Mouse (Mus musculus) forebrain, embryonic 11.5 days (tissue): ENCODE results near the gene Tchhl1. TPM values are rescaled to one million over a fixed set of nuclear protein-coding genes. Genes with fewer than 3 reads are reported as not detected.

Experiments used
- ATAC-seq: fragments of 200-750 bp; cut with Nextera tagmentation; replicated peaks from 2 replicates; pipeline ENCODE4 v1.8.0; 2017; ENCODE audit warnings: moderate TSS enrichment; ENCODE audit not compliant: low FRiP score
- DNase-seq: peaks from one replicate; pipeline ENCODE4 v3.0.0-alpha.2; 2017; ENCODE audit warnings: low spot score
- H3K27ac ChIP-seq: fragments of 300-500 bp; sonication (generic); 2 replicates; pipeline ENCODE4 v1.5.1; 2014; ENCODE audit warnings: low read depth, low read length
- H3K27me3 ChIP-seq: fragments of 300-500 bp; sonication (generic); 2 replicates; pipeline ENCODE4 v1.6.1; 2014; ENCODE audit warnings: mild to moderate bottlenecking, low read length, mixed read lengths; ENCODE audit not compliant: control insufficient read depth, insufficient read depth
- H3K36me3 ChIP-seq: fragments of 300-500 bp; sonication (generic); 2 replicates; pipeline ENCODE4 v1.6.1; 2014; ENCODE audit warnings: mild to moderate bottlenecking, low read length, moderate library complexity, mixed read lengths; ENCODE audit not compliant: control insufficient read depth, insufficient read depth
- H3K4me1 ChIP-seq: fragments of 300-500 bp; sonication (generic); replicated peaks from 2 replicates; pipeline ENCODE4 v1.6.1; 2014; ENCODE audit warnings: low read length, mixed read lengths; ENCODE audit not compliant: control insufficient read depth, insufficient read depth
- H3K4me2 ChIP-seq: fragments of 300-500 bp; sonication (generic); 2 replicates; pipeline ENCODE4 v1.6.1; 2014; ENCODE audit warnings: low read depth, mild to moderate bottlenecking, low read length, moderate library complexity, mixed read lengths; ENCODE audit not compliant: severe bottlenecking
- H3K4me3 ChIP-seq: fragments of 300-500 bp; sonication (generic); 2 replicates; pipeline ENCODE4 v1.5.1; 2014; ENCODE audit warnings: low read depth, low read length
- H3K9ac ChIP-seq: fragments of 300-500 bp; sonication (generic); 2 replicates; pipeline ENCODE4 v1.6.1; 2014; ENCODE audit warnings: low read length
- H3K9me3 ChIP-seq: fragments of 300-500 bp; sonication (generic); 2 replicates; pipeline ENCODE4 v1.6.1; 2016; ENCODE audit warnings: low read length, mixed read lengths; ENCODE audit not compliant: control insufficient read depth
- WGBS: fragments of 180-500 bp; shearing (Covaris S2); extraction: QIAGEN DNeasy Blood & Tissue Kit; methylation state at CpG from one replicate; pipeline ENCODE4 v1.1.7; 2014; 5-methylcytosine and 5-hydroxymethylcytosine counted together
- polyA plus RNA-seq: library from polyadenylated mRNA; unstranded; fragments of >200 nt; fragmentation: Nextera tagmentation; extraction: Ambion mirVana; gene quantifications from 2 replicates; pipeline ENCODE4 v1.2.1, GENCODE M21; 2014

The Tchhl1 gene
- polyA plus RNA-seq, 1 experiment from 2014 or later, result not detected

DNA sequence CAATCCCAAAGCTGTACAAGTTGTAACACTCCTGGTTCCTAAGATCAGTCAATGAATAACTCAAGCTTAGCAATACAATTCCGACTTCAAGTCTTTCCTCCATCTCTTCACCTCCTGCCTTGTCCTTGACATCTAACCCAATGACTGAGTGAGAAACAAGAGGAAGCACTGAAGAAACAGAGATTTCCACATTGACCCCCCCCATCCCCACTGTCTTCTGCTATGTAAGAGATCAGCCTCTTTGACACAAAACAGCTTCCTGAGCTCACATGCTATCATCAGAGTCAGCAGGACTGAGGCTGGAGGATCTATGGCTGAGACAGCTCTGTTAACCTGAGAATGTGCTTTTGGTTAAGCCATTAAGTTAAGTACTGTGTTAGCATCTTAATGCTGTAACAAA, 42.5 kb downstream of the Tchhl1 start:
- WGBS, result 83% methylated on average over 1 of the region's 1 CpGs
- ATAC-seq, result no peak

DNA sequence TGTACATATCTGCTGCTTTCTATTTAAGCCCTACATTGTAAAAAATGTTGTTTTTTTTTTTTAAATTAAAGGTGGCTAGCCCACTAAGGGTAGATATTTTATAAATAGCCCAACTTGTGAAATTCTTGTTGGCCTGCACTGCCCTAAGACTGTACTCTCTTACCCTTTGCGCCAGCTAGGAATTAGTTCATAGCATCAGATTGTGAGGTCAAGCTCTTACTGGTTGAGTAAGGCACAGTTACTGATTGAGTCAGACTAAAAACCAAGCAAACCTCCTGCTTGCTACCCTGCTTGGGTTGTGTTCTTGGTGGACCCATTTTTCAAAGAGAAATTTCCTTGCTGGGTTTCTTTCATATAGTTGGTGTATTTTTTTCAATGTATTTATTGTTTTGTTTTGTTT, 43.2 kb downstream of the Tchhl1 start:
- Histone ChIP-seq H3K27ac (no peak overlapping the region), H3K9me3 (no peaks in the 10 kb centered on the region), H3K4me2 (no peak overlapping the region), H3K27me3 (no peaks in the 10 kb centered on the region), H3K4me1 (no peaks in the 10 kb centered on the region), H3K9ac (no peak overlapping the region), H3K4me3 (no peak overlapping the region), H3K36me3 (no peaks in the 10 kb centered on the region)
- ATAC-seq, result no peak
- no peak for DNase-seq
- 94% methylated on average over 1 of the region's 1 CpGs for WGBS

More for the DNA sequence above, 42.5 kb downstream of the Tchhl1 start:
- Histone ChIP-seq H3K4me1 (no peaks in the 10 kb centered on the region), H3K9ac (no peak overlapping the region), H3K9me3 (no peaks in the 10 kb centered on the region), H3K4me3 (no peak overlapping the region), H3K27me3 (no peaks in the 10 kb centered on the region), H3K4me2 (no peak overlapping the region), H3K27ac (no peak overlapping the region), H3K36me3 (no peaks in the 10 kb centered on the region)
- DNase-seq, result no peak

DNA sequence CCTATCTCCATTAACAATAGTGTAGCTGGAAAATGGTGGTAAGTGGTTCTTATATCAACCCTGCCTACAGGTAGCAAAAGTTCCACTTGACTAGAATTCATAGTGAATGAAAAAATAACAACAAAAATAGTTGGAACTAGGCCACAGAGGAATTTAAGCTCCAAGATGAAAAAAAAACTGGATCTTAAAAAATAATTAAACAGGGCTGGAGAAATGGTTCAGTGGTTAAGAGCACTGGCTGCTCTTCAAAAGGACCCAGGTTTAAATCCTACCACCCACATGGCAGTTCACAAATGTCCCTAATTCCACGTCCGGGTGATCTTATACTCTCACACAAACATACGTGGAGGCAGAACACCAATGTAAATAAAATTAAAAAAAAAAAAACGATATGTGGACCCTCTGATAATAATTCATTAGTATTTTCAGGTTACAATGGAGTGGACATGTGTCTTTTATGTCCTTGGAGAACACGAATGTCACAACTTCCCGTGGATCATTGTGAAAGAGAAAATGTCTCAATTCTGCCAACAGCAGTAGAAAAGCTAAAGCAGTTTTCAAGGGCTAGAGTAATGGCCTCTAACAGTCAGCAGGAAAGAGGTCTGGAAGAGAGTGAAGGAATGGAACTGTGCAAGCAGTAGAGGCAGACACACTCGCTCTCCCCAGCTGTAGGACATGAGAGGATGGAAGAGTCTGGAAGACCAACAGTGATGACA, 44.0 kb downstream of the Tchhl1 start:
- Histone ChIP-seq H3K27me3 (no peaks in the 10 kb centered on the region), H3K9ac (no peak overlapping the region), H3K4me2 (no peak overlapping the region), H3K27ac (no peak overlapping the region), H3K9me3 (no peaks in the 10 kb centered on the region), H3K4me3 (no peak overlapping the region), H3K36me3 (no peaks in the 10 kb centered on the region), H3K4me1 (no peaks in the 10 kb centered on the region)
- ATAC-seq (no peak), DNase-seq (no peak)
- WGBS, result 83% methylated on average over 7 of the region's 7 CpGs

DNA sequence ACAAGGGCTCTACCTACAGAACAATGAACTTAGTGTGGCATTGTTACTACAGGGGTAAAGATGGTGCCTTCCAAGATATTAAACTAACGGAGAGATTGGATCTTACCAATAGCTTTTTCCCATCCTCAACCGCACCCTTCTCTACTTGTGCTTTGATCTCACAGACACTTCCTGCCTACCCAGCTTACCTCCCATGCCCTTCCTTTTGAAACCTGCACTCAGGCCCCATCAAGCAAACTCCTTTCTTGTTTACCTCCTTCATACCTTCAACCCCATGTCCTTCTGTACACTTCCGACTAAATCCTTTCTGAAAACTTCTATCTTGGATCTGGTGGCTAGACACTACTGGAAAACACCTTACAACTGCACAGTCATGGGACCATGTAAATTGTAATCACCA, 46.1 kb downstream of the Tchhl1 start:
- no peak overlapping the region for H3K4me3 ChIP-seq
- no peaks in the 10 kb centered on the region for H3K4me1 ChIP-seq
- 86% methylated on average over 3 of the region's 3 CpGs for WGBS
- DNase-seq, result no peak
- no peak overlapping the region for H3K4me2 ChIP-seq
- no peaks in the 10 kb centered on the region for H3K36me3 ChIP-seq
- no peaks in the 10 kb centered on the region for H3K9me3 ChIP-seq
- no peak overlapping the region for H3K9ac ChIP-seq
- no peak for ATAC-seq
- no peaks in the 10 kb centered on the region for H3K27me3 ChIP-seq
- H3K27ac ChIP-seq, result no peak overlapping the region

DNA sequence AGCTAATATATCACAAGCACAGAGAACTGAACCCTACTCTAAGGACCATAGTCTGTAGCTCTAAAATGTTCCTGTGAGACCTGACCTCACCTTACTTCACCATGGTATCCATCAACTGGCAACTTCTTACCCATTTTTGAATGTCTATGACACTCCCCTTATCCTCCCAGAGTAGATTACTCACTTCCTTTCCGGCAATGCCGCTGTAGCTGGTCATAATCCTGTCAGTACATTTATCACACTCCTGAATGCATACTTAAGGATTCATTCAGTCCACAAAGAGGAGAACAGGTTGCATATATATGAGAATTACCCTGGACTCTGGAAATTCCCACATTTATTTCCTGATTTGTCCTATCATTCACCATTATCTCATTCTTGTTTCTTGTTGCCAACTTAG, 48.8 kb downstream of the Tchhl1 start:
- 95% methylated on average over 2 of the region's 2 CpGs for WGBS
- Histone ChIP-seq H3K27me3 (no peaks in the 10 kb centered on the region), H3K9ac (no peak overlapping the region), H3K27ac (no peak overlapping the region), H3K4me1 (no peaks in the 10 kb centered on the region), H3K36me3 (no peaks in the 10 kb centered on the region), H3K4me3 (no peak overlapping the region), H3K9me3 (no peaks in the 10 kb centered on the region), H3K4me2 (no peak overlapping the region)
- ATAC-seq (no peak), DNase-seq (no peak)

DNA sequence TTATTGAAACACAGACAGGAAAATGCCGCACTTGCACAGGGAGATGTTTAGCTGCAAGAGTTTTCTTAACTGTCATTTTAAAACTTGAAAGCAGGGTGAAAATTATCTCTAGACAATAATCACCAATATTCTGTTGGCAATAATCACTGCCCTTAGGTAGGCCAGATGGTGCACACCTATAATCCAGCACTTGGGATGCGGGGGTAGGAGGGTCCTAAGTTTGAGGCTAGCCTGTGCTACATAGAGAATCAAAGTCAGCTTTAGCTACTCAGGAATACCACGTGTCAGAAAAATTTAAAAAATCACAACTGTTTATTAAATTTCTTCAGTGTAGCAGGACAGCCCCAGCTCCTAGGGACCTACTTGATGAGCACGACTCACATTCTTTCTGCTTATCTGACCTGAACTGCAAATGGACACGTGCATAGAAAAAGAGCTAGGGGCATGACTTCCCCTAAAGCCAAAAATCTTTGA, 51.3 kb downstream of the Tchhl1 start:
- 59% methylated on average over 5 of the region's 5 CpGs for WGBS
- no peaks in the 10 kb centered on the region for H3K9me3 ChIP-seq
- H3K27ac ChIP-seq, result no peak overlapping the region
- H3K4me3 ChIP-seq, result peak overlapping the region; percentile 45; the same call in 1 of the 2 replicates
- ATAC-seq (no peak), DNase-seq (no peak)
- no peaks in the 10 kb centered on the region for H3K36me3 ChIP-seq
- peak overlapping the region; percentile 75 for H3K4me2 ChIP-seq
- no peaks in the 10 kb centered on the region for H3K4me1 ChIP-seq
- H3K27me3 ChIP-seq, result no peaks in the 10 kb centered on the region
- 0 out of 2 replicates have a peak overlapping the region, but pooled peaks have one; percentile 59 for H3K9ac ChIP-seq

DNA sequence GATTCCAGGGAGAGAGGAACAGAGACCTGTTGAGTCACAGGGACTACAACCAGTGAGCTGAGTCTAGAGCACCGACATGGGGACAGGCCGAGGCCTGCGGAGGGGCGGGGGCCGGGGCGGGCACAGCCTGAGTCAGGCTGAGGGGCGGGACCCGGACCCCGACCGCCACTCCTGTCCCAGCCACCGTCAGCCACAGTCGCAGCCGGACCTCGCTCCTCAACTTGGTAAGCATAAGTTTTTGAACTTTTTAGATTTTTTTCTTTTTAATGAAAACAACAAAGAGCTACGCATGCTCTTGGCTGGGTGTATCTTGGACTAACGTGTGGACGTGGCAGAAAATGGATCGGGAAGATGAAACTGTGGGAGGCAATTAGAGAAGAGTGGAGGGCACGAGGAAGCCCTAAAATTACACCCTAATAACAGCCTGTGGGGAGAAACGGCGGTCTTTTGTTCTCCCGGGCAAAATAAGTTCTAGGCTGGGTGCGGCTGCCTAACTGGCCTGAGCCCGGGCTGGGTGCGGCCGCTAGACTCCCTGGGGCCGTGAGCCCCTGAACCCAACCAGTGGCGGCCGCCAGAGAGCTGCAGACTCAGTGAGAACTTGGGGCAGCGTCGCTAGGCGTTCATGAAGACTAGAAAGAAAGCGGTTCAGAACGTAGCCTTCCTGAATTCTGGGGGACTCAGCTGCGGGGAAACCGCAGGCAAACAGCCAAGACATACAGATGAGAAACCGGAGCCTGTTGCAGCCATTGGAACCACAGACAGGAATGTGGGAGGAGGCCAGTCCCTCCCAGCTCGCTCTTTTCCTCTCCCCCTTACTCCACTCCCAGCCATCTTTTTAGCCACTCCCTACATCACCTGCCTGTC, 52.0 kb downstream of the Tchhl1 start, which contains the start of gene S100a11:
Gene S100a11, plus strand, starts transcription at position 159 of the 864 bp plus-strand sequence.
- Histone ChIP-seq H3K9ac (peak within 1 kb of the TSS; percentile 59), H3K27ac (no peak within 1 kb of the TSS), H3K36me3 (no peaks in the 10 kb centered on the region), H3K4me1 (no peaks in the 10 kb centered on the region), H3K27me3 (no peaks in the 10 kb centered on the region), H3K4me3 (peak within 1 kb of the TSS; percentile 45), H3K4me2 (peak within 1 kb of the TSS; percentile 75), H3K9me3 (no peaks in the 10 kb centered on the region)
- WGBS, result under 1% methylated on average over 38 of the region's 38 CpGs
- ATAC-seq (peak; percentile 92), DNase-seq (peak; percentile 80)
